Mouse (Mus musculus) embryonic facial prominence, embryonic 14.5 days (tissue): Measurements from ENCODE around the gene Uchl5. TPM values are rescaled to one million over a fixed set of nuclear protein-coding genes. Genes with fewer than 3 reads are reported as not detected.

ENCODE experiments used
- ATAC-seq: fragments of 200-750 bp; cut with Nextera tagmentation; 2 replicates; pipeline ENCODE4 v1.8.0; 2017; ENCODE audit warnings: low read depth, moderate number of reproducible peaks, moderate TSS enrichment
- DNase-seq: peaks from one replicate; pipeline ENCODE4 v3.0.0-alpha.2; 2015; ENCODE audit warnings: low spot score
- H3K27ac ChIP-seq: fragments of 300-500 bp; sonication (generic); replicated peaks from 2 replicates; pipeline ENCODE4 v1.5.1; 2014; ENCODE audit warnings: low read depth, mild to moderate bottlenecking, low read length, moderate library complexity
- H3K27me3 ChIP-seq: fragments of 300-500 bp; sonication (generic); replicated peaks from 2 replicates; pipeline ENCODE4 v1.6.1; 2014; ENCODE audit warnings: low read length; ENCODE audit not compliant: control insufficient read depth, insufficient read depth
- H3K36me3 ChIP-seq: fragments of 300-500 bp; sonication (generic); 2 replicates; pipeline ENCODE4 v1.6.1; 2014; ENCODE audit warnings: low read length, mixed read lengths; ENCODE audit not compliant: control insufficient read depth, insufficient read depth
- H3K4me1 ChIP-seq: fragments of 300-500 bp; sonication (generic); 2 replicates; pipeline ENCODE4 v1.6.1; 2014; ENCODE audit warnings: antibody characterized with exemption, low read length; ENCODE audit not compliant: control insufficient read depth, insufficient read depth
- H3K4me2 ChIP-seq: fragments of 300-500 bp; sonication (generic); 2 replicates; pipeline ENCODE4 v1.6.1; 2014; ENCODE audit warnings: low read depth, mild to moderate bottlenecking, low read length, moderate library complexity, mixed read lengths
- H3K4me3 ChIP-seq: fragments of 300-500 bp; sonication (generic); 2 replicates; pipeline ENCODE4 v1.5.1; 2014; ENCODE audit warnings: low read depth, mild to moderate bottlenecking, low read length
- H3K9ac ChIP-seq: fragments of 300-500 bp; sonication (generic); 2 replicates; pipeline ENCODE4 v1.6.1; 2014; ENCODE audit warnings: low read depth, mild to moderate bottlenecking, low read length, moderate library complexity, mixed read lengths
- H3K9me3 ChIP-seq: fragments of 300-500 bp; sonication (generic); 2 replicates; pipeline ENCODE4 v1.6.1; 2016; ENCODE audit warnings: low read length; ENCODE audit not compliant: control insufficient read depth
- WGBS: fragments of 180-500 bp; shearing (Covaris S2); extraction: QIAGEN DNeasy Blood & Tissue Kit; methylation state at CpG from one replicate; pipeline ENCODE4 v1.1.7; 2014; 5-methylcytosine and 5-hydroxymethylcytosine counted together
- polyA plus RNA-seq: library from polyadenylated mRNA; unstranded; fragments of >200 nt; fragmentation: Nextera tagmentation; extraction: Ambion mirVana; gene quantifications from 2 replicates; pipeline ENCODE4 v1.2.1, GENCODE M21; 2014

The Uchl5 gene
- polyA plus RNA-seq, 1 experiment from 2014 or later, result 56.1 TPM

DNA sequence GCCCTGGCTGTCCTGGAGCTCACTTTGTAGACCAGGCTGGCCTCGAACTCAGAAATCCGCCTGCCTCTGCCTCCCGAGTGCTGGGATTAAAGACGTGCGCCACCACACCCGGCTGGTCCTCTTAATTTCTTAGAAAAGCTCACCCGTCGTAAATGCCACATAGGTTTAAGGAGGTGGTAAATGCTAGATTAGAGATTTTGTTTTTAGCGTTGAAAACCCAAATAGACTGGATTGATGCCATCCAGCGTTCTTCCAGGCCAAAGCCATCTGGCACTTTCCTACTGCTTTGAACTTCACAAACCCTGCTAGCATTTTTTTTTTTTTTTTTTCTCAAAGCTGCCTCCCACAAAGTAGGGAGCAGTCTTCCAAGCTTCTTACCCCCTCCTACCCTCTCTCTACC lies 36.5 kb upstream of the Uchl5 start:
- Histone ChIP-seq H3K4me3 (no peak overlapping the region), H3K9me3 (no peaks in the 10 kb centered on the region), H3K4me1 (peaks cover 5% of the 10 kb centered on the region; the same call in 1 of the 2 replicates), H3K27me3 (no peaks in the 10 kb centered on the region), H3K4me2 (peak overlapping the region; percentile 69; the same call in 1 of the 2 replicates), H3K36me3 (peaks cover 31% of the 10 kb centered on the region), H3K9ac (no peak overlapping the region), H3K27ac (no peak overlapping the region)
- WGBS, result 87% methylated on average over 10 of the region's 10 CpGs
- ATAC-seq (no peak), DNase-seq (no peak)

DNA sequence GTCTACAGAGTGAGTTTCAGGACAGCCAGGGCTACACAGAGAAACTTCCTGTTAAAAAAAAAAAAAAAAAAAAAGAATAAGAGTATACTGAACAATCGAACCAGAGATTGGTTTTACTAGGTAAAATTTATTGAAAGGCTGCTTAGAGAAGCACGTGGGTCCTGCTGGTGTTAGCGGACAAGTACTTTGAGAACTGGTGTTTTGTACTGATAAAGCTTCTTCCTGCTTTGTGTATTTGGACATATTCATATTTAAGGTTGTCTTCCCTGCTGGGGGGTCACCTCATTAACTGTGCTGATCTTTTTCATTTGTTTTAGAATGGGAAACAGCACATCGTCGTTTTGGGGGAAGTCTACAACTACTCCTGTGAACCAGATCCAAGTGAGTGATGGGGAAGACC lies 35.7 kb upstream of the Uchl5 start:
- H3K27ac ChIP-seq, result no peak overlapping the region
- 88% methylated on average over 5 of the region's 5 CpGs for WGBS
- DNase-seq (no peak), ATAC-seq (no peak)
- peaks cover 34% of the 10 kb centered on the region for H3K36me3 ChIP-seq
- H3K4me3 ChIP-seq, result no peak overlapping the region
- no peak overlapping the region for H3K9ac ChIP-seq
- H3K27me3 ChIP-seq, result no peaks in the 10 kb centered on the region
- H3K4me1 ChIP-seq, result peaks cover 5% of the 10 kb centered on the region; the same call in 1 of the 2 replicates
- H3K9me3 ChIP-seq, result no peaks in the 10 kb centered on the region
- no peak overlapping the region for H3K4me2 ChIP-seq

DNA sequence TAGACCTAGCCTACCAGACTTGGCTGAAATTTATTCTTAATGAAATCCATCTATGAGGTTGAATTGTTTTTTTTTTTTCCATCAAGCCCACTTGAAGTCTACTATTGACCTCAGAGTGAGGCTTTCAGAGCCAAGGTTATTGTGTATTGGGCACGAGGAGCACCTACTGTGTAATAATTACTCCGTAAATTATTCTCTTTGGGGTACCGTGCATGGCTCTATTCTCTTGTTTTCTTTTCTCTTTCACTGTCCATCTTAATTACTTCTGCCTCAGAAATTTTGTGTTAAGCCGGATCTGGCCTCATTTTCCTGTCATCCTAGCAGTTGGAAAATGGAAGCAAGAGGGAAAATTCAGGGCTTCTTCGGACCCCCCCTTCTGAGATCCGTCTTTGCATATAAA lies 34.9 kb upstream of the Uchl5 start:
- no peak overlapping the region for H3K27ac ChIP-seq

DNA sequence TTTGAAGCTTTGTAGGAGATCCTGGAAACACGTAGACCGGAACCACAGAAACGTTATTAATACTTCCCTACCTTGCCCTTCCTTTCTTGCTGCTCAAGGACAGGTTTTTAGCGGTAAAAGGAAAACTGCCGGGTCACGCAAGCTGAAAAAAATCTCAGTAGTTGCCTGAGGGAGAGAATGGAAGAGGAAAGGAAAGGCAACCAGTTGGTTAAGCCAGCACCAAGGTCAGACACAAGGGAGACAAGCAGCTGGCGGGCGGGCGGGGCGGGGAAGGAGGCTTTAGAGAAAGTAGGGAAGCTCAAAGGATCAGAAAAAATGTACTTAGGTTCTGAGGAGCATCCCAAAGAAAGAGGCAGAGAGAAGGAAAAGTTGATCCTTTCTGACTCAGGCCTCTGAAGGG lies 31.2 kb upstream of the Uchl5 start:
- ATAC-seq (no peak), DNase-seq (no peak)
- H3K27ac ChIP-seq, result no peak overlapping the region
- no peak overlapping the region for H3K9ac ChIP-seq
- no peaks in the 10 kb centered on the region for H3K4me1 ChIP-seq
- 87% methylated on average over 10 of the region's 10 CpGs for WGBS
- no peaks in the 10 kb centered on the region for H3K9me3 ChIP-seq
- no peak overlapping the region for H3K4me2 ChIP-seq
- no peaks in the 10 kb centered on the region for H3K27me3 ChIP-seq
- H3K4me3 ChIP-seq, result no peak overlapping the region
- peaks cover 52% of the 10 kb centered on the region for H3K36me3 ChIP-seq

More for the DNA sequence above, 34.9 kb upstream of the Uchl5 start:
- no peak for ATAC-seq
- DNase-seq, result peak; percentile 7
- Histone ChIP-seq H3K4me1 (peaks cover 5% of the 10 kb centered on the region; the same call in 1 of the 2 replicates), H3K4me3 (no peak overlapping the region), H3K9ac (no peak overlapping the region), H3K36me3 (peaks cover 42% of the 10 kb centered on the region), H3K4me2 (no peak overlapping the region), H3K9me3 (no peaks in the 10 kb centered on the region), H3K27me3 (no peaks in the 10 kb centered on the region)
- WGBS, result 86% methylated on average over 6 of the region's 6 CpGs

DNA sequence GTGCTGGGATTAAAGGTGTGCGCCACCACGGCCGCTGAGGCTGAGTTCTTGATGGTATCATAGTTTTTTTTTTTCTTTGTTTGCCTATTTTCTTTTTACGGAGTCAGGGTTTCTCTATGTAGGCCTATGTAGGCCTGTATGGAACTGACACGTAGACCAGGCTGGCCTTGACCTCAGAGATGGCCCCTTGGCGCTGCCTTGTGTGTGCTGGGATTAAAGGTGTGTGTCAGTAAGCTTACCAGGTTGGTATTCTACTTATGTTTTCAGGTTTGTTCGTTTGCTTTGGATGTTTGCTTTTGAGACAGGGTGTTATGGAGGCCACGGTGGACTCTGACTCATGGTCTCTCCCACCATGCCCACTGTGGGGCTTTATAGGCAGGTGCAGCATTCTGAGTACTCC lies 14.9 kb upstream of the Uchl5 start:
- DNase-seq (no peak), ATAC-seq (no peak)
- Histone ChIP-seq H3K27me3 (no peaks in the 10 kb centered on the region), H3K9ac (no peak overlapping the region), H3K9me3 (no peaks in the 10 kb centered on the region), H3K27ac (no peak overlapping the region), H3K4me2 (no peak overlapping the region), H3K4me3 (no peak overlapping the region), H3K36me3 (peaks cover 70% of the 10 kb centered on the region), H3K4me1 (no peaks in the 10 kb centered on the region)
- WGBS, result 95% methylated on average over 8 of the region's 8 CpGs

DNA sequence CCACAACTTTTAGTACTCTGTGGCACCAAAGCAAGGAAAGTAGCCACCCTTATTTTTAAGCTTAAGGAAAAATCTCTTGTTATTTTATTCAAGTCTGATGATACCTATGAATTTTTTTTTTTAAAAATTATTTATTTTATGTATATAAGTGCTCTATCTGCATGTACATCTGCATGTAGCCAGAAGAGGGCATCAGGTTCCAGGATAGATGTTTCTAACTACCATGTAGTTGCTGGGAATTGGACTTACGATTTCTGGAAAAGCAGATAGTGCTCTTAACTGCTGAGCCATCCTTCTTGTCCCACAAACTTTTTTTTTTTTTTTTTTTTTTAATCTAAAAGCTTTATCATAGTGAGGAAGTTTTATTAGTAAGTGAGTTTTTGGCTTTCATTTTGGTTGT lies 12.6 kb upstream of the Uchl5 start:
- no peak for ATAC-seq
- Histone ChIP-seq H3K9ac (no peak overlapping the region), H3K4me3 (no peak overlapping the region), H3K9me3 (no peaks in the 10 kb centered on the region), H3K27ac (no peak overlapping the region), H3K27me3 (no peaks in the 10 kb centered on the region), H3K36me3 (peaks cover 48% of the 10 kb centered on the region), H3K4me2 (no peak overlapping the region), H3K4me1 (no peaks in the 10 kb centered on the region)
- 80% methylated on average over 1 of the region's 1 CpGs for WGBS
- DNase-seq, result peak; percentile 14

DNA sequence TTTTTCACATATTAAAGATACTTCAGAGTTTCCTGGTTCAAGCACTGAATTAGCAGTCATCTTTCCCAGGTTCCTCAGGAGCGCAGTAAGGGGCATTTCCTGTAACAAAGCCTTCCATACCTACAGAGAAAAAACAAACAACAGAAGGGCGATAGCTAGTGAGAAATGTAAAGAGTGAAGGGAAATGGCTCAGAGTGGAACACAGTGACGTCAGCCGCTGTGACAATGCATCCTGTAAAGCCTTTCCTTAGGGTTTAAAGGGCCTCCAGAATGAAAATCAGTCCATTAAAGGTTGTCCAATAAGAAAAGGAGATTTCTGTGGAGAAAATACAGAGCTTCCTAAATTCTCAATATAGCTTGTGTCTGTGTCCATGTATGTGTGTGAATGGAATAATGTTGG lies 11.3 kb upstream of the Uchl5 start:
- DNase-seq (no peak), ATAC-seq (no peak)
- Histone ChIP-seq H3K4me1 (no peaks in the 10 kb centered on the region), H3K4me3 (no peak overlapping the region), H3K9ac (no peak overlapping the region), H3K9me3 (no peaks in the 10 kb centered on the region), H3K27ac (no peak overlapping the region), H3K36me3 (peaks cover 47% of the 10 kb centered on the region), H3K27me3 (no peaks in the 10 kb centered on the region), H3K4me2 (no peak overlapping the region)
- WGBS, result 85% methylated on average over 4 of the region's 4 CpGs

DNA sequence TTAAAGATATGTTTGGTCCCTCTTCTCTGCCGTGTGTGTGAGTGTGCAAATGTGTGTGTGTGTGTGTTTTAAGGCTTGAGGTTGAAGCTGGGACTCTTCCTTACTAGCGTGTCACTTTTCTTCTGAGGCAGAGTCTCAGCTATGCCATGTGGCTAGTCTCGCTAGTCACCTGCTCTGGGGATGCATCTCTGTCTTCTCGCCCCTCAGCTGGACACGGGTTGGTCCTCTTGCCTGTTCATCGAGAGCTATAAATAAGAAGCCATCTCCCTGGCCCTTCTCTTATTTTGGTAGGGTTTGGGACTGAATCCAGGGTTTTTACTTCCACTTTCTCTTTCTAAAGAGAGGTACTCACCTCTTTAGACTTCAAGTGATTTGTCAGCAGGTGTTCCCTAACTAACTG lies 10.8 kb upstream of the Uchl5 start:
- Histone ChIP-seq H3K4me3 (no peak overlapping the region), H3K27ac (no peak overlapping the region), H3K36me3 (peaks cover 43% of the 10 kb centered on the region), H3K9ac (no peak overlapping the region), H3K27me3 (no peaks in the 10 kb centered on the region), H3K4me2 (no peak overlapping the region), H3K9me3 (no peaks in the 10 kb centered on the region), H3K4me1 (no peaks in the 10 kb centered on the region)
- WGBS, result 91% methylated on average over 6 of the region's 6 CpGs
- ATAC-seq (no peak), DNase-seq (no peak)

DNA sequence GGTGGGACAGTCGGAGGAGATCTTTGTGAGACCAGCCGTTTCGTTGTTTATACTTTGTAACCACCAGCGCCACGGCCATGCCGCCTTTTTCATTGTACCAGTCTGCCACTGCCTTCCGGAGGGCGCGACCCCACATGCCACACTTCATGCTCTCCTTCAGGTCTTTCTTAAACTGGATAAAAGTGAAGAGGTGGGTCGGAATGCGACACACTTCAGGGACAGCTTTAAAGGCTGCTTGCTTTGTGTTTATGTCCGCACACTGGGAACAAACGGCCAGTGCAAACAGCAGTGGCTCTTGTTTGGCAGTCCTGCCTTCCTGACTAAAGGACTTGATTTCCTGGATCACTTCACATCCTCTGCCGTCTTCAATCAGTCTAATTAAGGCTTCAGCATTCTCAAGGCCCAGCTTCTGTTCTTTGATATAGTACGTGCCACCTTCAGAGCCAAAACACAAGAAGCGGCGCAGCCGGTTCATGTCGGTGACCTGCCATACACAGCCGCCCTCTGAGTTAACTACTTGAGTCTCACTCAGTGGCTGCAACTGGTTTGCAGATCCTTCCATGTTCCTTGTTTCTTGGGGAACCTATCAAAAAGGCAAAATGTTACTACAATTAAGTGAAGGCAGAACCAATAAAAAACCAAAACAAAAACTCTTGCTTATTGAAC lies 6.5 kb upstream of the Uchl5 start:
- Histone ChIP-seq H3K4me3 (no peak overlapping the region), H3K36me3 (peaks cover 28% of the 10 kb centered on the region), H3K27me3 (no peaks in the 10 kb centered on the region), H3K27ac (no peak overlapping the region), H3K9me3 (no peaks in the 10 kb centered on the region), H3K4me1 (0 out of 2 replicates have a peak, but pooled peaks cover 8% of the 10 kb centered on the region), H3K4me2 (no peak overlapping the region), H3K9ac (no peak overlapping the region)
- WGBS, result 70% methylated on average over 20 of the region's 20 CpGs
- DNase-seq (no peak), ATAC-seq (no peak)
